Comparison of ENCODE assay signal across 8 mouse cellular contexts in genomic region chr3:137418636-137419035, GRCm38 (mm10).
A peak's percentile ranks its signal among the peaks of the same experiment; 100 is the strongest.
DNase-seq lines count a peak whose midpoint lies in the region; ATAC-seq and TF ChIP-seq lines count a peak whose summit lies in the region.

No protein-coding gene starts in this region.

- no peaks in the 10 kb centered on the region for H3K4me1 ChIP-seq in heart, postnatal 0 days (ENCODE audit: control insufficient read depth, insufficient read depth)
- H3K4me1 ChIP-seq in midbrain, embryonic 11.5 days (ENCODE audit: control insufficient read depth, insufficient read depth, low read length) = no peaks in the 10 kb centered on the region
- H3K4me1 ChIP-seq in midbrain, embryonic 10.5 days = no peaks in the 10 kb centered on the region
- peaks cover 10% of the 10 kb centered on the region for H3K4me1 ChIP-seq in forebrain, embryonic 15.5 days

- DNase-seq in heart, postnatal 0 days (ENCODE audit: low spot score) = peak; percentile 72
- no peak for DNase-seq in heart, postnatal 25 days (ENCODE audit: low spot score)
- DNase-seq in midbrain, embryonic 11.5 days (ENCODE audit: low spot score, missing footprints) = no peak
- DNase-seq in midbrain, embryonic 10.5 days (ENCODE audit: low spot score) = no peak
- DNase-seq in T-cell, adult 2 months (ENCODE audit: low spot score) = no peak
- no peak for DNase-seq in spleen, adult 12 weeks (ENCODE audit: low spot score)
- no peak for DNase-seq in left cerebral cortex, adult 8-10 months (ENCODE audit: low spot score in 2 of 2)

- TF ChIP-seq CTCF in heart, postnatal 0 days (IDR thresholded peaks at IDR 0.05; ENCODE audit: low read depth) = peak; percentile 67

- no peak for ATAC-seq in heart, postnatal 0 days (ENCODE audit: insufficient read depth, low read depth)
- peak; percentile 40; the same call in 1 of the 2 replicates for ATAC-seq in midbrain, embryonic 11.5 days (ENCODE audit: low FRiP score)
- peak; percentile 29; the same call in 1 of the 2 replicates for ATAC-seq in forebrain, embryonic 15.5 days (replicated peaks)

- no peaks in the 10 kb centered on the region for H3K36me3 ChIP-seq in heart, postnatal 0 days (replicated peaks; ENCODE audit: control insufficient read depth, insufficient read depth, low read length)
- no peaks in the 10 kb centered on the region for H3K36me3 ChIP-seq in midbrain, embryonic 11.5 days (ENCODE audit: control insufficient read depth, insufficient read depth, low read length)
- H3K36me3 ChIP-seq in midbrain, embryonic 10.5 days = no peaks in the 10 kb centered on the region
- H3K36me3 ChIP-seq in forebrain, embryonic 15.5 days = no peaks in the 10 kb centered on the region

- 56% methylated on average over 4 of the region's 4 CpGs for WGBS in heart, postnatal 0 days
- 71% methylated on average over 4 of the region's 4 CpGs for WGBS in midbrain, embryonic 11.5 days
- WGBS in midbrain, embryonic 10.5 days = 72% methylated on average over 4 of the region's 4 CpGs
- WGBS in forebrain, embryonic 15.5 days = 64% methylated on average over 4 of the region's 4 CpGs

- no peak overlapping the region for H3K27ac ChIP-seq in heart, postnatal 0 days (ENCODE audit: low read depth)
- no peak overlapping the region for H3K27ac ChIP-seq in midbrain, embryonic 11.5 days (ENCODE audit: low read depth, low read length)
- H3K27ac ChIP-seq in midbrain, embryonic 10.5 days (replicated peaks) = no peak overlapping the region
- no peak overlapping the region for H3K27ac ChIP-seq in forebrain, embryonic 15.5 days (replicated peaks)

- H3K27me3 ChIP-seq in heart, postnatal 0 days (ENCODE audit: control insufficient read depth, insufficient read depth, low read length) = no peaks in the 10 kb centered on the region
- H3K27me3 ChIP-seq in midbrain, embryonic 11.5 days (ENCODE audit: control insufficient read depth, insufficient read depth, low read length) = no peaks in the 10 kb centered on the region
- no peaks in the 10 kb centered on the region for H3K27me3 ChIP-seq in midbrain, embryonic 10.5 days (ENCODE audit: low read depth, poor library complexity, severe bottlenecking)
- no peaks in the 10 kb centered on the region for H3K27me3 ChIP-seq in forebrain, embryonic 15.5 days

- H3K4me2 ChIP-seq in heart, postnatal 0 days (ENCODE audit: low read depth, low read length) = no peak overlapping the region
- H3K4me2 ChIP-seq in midbrain, embryonic 11.5 days = no peak overlapping the region
- no peak overlapping the region for H3K4me2 ChIP-seq in forebrain, embryonic 15.5 days (replicated peaks)

- no peaks in the 10 kb centered on the region for H3K9me3 ChIP-seq in heart, postnatal 0 days (replicated peaks; ENCODE audit: control insufficient read depth, low read length)
- no peaks in the 10 kb centered on the region for H3K9me3 ChIP-seq in midbrain, embryonic 11.5 days (ENCODE audit: control insufficient read depth, low read length)
- H3K9me3 ChIP-seq in midbrain, embryonic 10.5 days (replicated peaks) = no peaks in the 10 kb centered on the region
- no peaks in the 10 kb centered on the region for H3K9me3 ChIP-seq in forebrain, embryonic 15.5 days

- no peak for TF ChIP-seq EP300 in heart, postnatal 0 days (IDR thresholded peaks at IDR 0.05; ENCODE audit: low read depth)

- no peak overlapping the region for H3K4me3 ChIP-seq in heart, postnatal 0 days (ENCODE audit: low read depth, low read length)
- no peak overlapping the region for H3K4me3 ChIP-seq in midbrain, embryonic 11.5 days (ENCODE audit: low read depth, low read length)
- no peak overlapping the region for H3K4me3 ChIP-seq in midbrain, embryonic 10.5 days
- H3K4me3 ChIP-seq in forebrain, embryonic 15.5 days = no peak overlapping the region

- no peak overlapping the region for H3K9ac ChIP-seq in heart, postnatal 0 days (replicated peaks; ENCODE audit: low read depth, low read length)
- H3K9ac ChIP-seq in midbrain, embryonic 11.5 days (ENCODE audit: low read length) = no peak overlapping the region
- H3K9ac ChIP-seq in forebrain, embryonic 15.5 days (replicated peaks) = no peak overlapping the region

- intact Hi-C loops in heart, postnatal 25 days (cut with DNase I) = loop anchor here (5.0 kb wide), 1 partner anchor 271 kb away; no protein-coding TSS in a partner anchor
